Mouse (Mus musculus): ENCODE measurements around the gene Katnbl1.

The Katnbl1 gene

DNA sequence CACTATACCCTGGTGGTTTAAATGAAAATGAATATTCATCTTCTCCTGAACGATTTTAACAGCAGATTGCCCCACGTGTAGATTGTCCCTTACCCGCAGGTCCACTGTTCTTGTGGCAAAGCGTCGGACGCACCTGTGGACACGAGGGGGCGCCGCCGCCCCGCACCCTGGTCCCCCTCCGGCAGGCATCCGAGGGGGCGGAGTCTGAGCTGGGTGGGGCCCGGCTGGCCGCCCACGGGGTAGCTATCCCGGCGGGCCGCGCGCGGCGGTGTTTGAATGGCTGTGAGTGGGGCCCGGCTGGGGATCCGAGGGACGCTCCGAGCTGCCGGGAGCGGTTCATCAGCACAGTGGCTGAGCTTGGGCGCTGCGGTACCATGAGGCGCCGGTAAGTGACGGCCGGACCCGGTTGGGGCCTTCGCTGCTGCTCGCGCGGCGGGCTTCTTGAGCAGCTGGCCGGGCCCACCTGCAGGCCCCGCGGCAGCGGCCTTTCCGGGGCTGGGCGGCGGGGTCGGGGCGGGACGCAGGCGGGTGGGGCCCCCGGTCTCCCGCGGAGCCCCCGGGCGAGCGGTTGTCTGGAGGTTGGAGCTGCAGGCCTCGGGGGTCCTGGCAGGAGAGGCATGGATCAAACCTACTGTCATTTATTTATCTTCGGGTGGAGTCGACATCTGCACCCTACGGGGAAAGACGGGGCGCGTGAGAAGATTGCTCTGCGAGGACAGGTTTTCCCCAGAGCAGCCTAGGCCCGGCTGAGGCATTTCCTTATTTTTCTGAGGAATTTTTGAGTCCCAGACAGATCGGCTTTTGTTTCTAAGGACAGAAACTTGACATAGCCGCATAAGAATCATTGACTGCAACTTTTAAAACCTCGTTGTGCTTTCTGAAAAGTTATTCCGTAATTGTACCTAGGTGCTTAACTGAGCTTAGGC is at the start of gene Katnbl1:
Katnbl1 (plus strand) TSS at position 239 of the 926 bp plus-strand sequence.
- peak; percentile 95 to 98 for DNase-seq (ENCODE audit: inconsistent age in 2 of 2, low spot score in 1 of 2)

DNA sequence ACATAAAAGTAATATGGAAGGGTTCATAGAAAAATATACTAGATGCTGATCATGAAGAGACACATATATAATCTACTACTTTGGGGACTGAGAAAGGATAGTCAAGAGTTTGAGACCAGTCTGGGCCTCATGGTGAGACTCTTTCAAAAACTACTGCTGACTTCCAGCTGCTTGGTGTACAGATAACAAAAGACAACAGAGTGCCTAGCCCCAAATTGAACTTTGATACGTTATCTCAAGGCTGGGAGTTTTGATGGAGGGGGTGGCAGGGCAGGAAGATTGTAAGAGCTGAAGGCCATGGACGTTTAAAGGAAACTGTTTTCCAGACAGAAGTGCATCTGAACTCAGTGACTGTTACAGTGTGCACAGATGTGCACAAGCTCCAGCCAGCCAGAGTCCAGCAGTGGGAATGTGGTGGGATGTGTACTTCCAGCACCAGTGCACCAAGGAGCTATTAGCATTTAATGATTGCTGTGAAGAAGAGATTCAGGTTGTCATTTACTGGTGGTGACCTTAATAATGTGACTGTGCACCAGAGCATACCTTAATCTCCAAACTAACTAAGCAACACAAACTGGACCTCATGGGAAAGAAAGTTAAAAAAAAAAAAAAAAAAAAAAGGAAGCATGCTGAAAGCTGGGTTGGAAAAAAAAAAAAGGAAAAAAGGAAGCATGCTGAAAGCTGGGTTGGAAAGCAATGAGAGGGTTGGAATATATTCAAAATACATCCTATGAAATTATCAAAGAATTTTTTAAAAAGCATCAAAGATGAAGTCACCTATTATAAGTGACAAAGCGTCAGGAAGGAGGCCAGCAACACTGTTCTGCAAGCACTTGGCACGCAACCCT is 46.7 kb upstream of the Katnbl1 start:
- peak in 1 of 2 experiments; percentile 43 for DNase-seq (ENCODE audit: inconsistent age in 2 of 2, low spot score in 1 of 2)

DNA sequence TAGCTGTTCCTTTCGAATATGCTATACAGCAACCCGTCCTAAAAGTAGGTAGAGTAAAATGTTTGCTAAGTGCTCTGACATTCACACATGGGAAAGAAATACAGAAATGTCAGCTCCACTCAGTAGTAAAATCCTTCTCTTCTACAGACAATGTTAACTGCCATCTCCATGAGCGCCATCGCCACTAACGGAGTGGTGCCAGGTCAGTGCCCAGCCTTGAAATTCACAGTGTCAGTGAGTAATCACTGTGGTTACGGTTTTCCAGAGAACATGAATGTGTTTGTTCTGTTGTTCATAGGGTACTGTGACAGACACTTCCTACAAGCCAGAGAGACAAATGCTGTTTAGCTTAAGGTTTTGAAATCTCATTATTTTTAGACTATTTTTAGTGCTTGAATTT is 41.8 kb upstream of the Katnbl1 start:
- DNase-seq (ENCODE audit: inconsistent age in 2 of 2, low spot score in 1 of 2), result peak; percentile 38 to 80

DNA sequence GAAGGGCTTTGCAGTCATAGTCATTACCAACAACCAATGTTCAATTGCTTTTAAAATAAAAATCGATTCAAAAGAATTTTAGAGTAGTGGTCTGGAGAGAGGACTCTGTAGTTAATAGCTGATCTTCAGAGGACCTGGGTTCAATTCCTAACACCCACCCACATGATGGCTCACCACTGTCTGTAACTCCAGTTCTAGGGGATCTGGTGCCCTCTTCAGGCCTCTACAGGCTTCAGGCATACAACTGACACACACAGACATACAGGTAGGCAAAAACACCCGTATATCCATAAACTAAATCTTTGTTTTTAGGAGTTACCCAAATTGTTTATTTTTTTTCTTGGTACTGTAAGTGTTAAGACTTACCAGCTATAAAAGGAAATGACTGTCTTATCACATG is 39.3 kb upstream of the Katnbl1 start:
- DNase-seq (ENCODE audit: inconsistent age in 2 of 2, low spot score in 1 of 2), result peak in 1 of 2 experiments; percentile 48

DNA sequence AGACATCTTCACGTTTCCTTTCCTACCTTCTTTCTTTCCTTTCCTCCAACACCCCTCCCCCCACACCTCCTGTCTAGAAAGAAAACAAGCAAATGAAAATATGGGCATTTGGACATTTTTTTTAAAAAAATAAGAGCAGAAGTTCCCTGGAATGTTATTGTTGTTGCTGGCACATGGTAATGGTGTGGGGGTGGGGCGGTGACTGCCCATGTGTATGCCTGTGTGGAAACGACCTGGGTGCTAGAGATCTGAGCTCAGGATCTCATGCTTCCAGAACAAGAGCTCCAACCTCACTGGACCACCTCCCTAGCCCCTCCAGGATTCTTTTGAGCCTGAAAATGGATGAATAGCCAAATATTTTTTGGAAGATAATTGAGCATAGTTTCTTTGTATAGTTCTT is 37.9 kb upstream of the Katnbl1 start:
- peak in 1 of 2 experiments; percentile 50 for DNase-seq (ENCODE audit: inconsistent age in 2 of 2, low spot score in 1 of 2)

DNA sequence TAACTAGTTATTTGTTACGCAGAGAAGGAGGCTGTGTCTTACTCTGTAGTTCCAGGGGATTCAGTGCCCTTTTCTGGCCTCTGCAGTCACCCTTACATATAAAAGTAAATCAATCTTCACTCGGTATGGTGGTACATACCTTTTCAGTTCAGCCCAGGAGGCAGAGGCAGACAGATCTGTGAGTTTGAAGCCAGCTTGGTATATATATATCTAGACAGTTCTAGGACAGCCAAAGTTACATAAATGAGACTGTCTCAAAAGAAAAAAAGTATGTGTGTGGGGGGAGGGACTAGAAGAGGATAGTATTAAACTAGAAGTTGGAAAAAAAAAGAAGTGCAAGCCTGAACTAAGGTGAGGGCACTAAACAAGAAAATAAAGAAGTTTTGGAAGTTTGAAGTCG is 30.8 kb upstream of the Katnbl1 start:
- DNase-seq (ENCODE audit: inconsistent age in 2 of 2, low spot score in 1 of 2), result peak in 1 of 2 experiments; percentile 13

DNA sequence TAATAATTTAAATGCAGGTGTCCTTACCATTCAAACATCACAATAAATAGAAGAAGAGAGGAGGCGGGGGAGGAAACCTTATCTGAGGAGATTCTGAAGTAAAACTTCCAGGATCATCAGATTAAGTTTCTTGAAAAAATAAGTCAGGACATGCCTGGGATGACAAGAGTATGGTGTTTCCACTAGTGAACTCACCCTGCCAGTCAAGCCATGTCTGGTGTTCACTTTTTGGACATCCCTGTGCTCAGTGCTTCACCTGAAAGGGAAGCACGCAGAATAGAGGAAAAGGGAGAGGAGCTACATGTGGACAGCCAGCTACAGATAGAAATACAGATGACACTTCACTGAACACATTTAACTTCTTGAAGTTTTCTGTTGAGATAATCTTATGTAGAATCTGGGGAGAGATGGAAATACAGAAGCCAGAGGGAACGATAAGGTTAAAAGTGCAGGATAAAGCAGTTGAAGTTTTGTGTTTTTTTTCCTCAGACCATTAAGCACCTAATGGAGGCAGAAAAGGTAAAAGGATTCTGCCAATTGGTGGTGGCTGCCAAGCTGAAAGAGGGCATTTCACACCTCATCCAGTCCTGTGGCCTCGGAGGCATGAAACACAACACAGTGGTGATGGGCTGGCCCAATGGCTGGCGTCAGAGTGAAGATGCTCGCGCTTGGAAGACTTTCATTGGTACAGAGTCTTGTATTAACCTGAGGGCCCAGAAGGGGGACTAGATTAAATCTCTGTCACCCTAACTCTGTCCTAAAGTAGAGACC is 25.1 kb upstream of the Katnbl1 start:
- DNase-seq (ENCODE audit: inconsistent age in 2 of 2, low spot score in 1 of 2), result no peak

DNA sequence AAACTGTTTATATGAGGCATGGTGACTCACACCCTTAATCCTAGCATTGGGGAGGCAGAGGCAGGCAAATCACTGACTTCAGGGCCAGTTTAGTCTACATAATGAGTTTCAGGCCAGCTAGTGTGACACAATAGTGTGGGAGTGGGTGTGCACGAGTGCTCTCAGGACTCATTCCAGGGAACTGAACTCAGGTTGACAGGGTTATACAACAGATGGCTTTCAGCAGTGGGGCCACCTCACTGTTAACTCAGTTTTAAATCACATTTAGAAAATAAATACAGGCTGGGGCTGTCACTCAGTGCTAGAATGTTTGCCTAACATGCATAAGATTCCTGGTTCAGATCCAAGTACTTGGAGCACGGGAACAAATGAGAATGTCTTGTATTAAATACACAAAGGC is 19.4 kb upstream of the Katnbl1 start:
- DNase-seq (ENCODE audit: inconsistent age in 2 of 2, low spot score in 1 of 2), result no peak

DNA sequence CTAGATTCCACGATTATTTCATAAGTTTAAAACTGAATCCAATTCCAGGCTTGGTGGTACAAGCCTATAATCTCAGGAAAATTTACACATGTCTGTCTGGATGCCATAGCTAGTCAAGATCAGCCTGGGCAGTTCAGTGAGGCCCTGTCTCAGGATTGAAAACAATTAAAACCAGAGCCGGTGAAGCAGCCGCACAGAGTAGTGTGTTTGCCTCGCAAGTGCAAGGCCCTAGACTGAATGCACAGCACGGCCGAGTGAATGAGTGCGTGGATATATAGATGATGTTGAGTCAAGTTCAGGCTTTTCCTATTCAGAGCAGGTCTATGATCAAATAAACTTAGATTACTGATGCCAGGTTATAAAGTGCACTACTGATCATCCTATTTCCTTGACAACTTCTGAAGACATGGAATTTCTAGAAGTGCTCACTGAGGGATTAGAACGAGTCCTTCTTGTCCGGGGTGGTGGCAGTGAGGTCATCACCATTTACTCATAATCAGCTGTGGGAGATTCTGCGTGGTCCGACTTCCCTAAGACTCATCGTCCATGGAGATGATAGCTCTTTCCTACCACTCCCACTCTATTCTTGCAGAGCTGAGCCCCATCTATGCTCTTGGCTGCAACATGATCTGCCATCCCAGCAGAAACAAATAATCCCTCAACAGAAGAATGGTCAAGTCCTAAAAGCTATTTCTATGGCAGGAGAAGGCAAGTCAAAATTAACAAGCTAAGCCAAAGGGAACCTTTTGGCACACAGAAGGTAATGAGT is 18.8 kb upstream of the Katnbl1 start:
- peak in 1 of 2 experiments; percentile 13 for DNase-seq (ENCODE audit: inconsistent age in 2 of 2, low spot score in 1 of 2)

DNA sequence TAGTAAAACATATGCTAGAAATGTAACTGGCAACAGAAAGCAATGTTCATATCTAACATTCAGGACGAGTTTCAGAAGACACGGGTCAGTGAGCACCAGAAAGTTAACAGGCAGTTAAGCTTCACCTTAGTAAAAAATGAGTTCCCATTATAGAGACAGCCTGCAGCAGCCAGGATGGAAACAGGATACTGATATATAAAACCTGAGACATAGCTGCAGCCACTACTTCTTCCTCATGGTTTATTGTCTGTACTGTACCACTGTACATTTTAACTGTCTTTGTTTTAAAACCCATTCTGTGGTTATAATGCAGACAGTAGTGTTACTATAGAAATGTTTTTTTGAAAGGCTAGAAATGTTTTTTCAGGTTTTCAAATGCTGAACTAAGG is 18.2 kb upstream of the Katnbl1 start:
- no peak for DNase-seq (ENCODE audit: inconsistent age in 2 of 2, low spot score in 1 of 2)

DNA sequence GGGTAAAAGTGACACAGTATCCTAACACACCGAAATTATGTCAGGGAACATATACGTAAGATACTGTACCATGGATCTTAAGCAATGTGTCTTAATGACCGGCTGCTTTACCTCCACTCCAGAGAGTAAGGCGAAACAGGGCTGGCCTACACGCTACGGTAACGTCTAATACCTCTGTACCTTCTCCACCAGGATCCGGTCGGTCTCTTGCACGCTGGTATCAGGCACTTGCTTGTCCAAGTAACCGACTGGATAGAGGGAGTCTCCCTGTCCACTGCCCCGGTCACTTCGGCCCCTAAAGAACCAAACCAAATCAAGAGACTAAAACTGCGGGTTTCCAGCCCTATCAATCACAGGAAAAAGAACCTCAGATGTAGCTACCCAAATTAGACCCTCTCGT is 11.8 kb upstream of the Katnbl1 start:
- peak in 1 of 2 experiments; percentile 25 for DNase-seq (ENCODE audit: inconsistent age in 2 of 2, low spot score in 1 of 2)

DNA sequence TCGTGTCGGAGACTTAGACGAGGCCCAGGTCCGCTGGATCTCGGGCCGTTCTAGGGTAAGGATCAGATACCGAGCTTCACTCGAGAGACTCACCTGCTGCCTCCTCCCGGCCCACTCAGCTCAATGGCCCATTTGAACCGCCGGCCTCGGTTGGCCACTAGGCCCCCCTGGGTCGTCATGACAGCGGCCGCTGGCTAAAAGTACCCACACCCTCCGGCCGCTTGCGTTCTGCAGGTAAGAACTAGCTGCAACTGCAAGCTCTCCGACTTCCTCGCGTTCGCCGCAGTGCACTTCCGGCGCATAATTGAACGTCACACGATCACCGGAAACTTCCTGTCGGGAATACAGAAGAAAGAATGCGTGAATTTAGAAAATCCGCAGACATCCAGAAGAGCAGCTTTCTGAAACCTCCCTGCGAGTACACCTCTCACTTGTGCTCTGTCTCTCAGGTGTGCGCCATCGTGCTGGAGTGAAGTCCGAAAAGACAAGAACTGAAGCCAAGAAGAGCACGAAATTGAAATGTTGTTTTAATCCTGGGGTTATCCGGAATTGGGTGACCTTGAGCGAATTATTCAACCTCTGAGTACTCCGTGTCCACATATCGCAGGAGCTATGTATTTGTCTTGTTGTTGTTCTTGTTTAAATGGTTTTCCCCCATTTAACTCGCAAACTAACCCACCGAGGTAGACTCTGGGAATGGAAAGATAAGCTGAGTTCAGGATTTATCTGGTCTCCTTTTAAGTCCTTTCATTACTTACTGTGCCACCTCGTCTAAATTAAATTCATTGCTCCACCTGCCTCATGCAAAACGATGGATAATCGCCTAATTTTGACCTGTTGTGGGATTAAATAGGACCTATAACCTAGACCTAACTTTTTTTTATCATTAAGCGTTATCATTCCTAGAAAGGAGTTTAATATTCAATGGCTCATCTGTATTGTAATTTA is 11.0 kb upstream of the Katnbl1 start, which contains the start of gene Emc4:
Emc4 (minus strand) TSS at position 302 of the 948 bp plus-strand sequence.
- peak; percentile 91 to 98 for DNase-seq (ENCODE audit: inconsistent age in 2 of 2, low spot score in 1 of 2)

DNA sequence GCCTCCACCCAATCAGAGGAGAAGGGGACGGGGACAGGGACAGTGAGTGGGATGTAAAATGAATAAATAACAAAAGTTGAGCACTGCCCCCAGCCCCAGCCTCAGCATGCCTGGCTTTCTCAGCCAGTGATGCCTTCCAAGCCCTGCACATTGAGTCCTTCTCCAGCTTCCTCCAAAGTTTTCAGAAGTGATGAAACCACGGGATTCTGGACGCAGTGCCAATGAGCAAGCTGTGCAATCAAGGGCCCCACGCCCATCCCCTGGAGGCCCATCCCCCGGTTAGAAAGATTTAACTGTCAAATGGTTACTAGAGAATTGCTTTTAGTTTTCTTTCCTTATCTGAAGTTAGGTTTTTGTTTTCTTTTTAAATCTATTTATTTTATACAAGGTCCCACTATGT is 9.1 kb upstream of the Katnbl1 start:
- DNase-seq (ENCODE audit: inconsistent age in 2 of 2, low spot score in 1 of 2), result peak in 1 of 2 experiments; percentile 61

DNA sequence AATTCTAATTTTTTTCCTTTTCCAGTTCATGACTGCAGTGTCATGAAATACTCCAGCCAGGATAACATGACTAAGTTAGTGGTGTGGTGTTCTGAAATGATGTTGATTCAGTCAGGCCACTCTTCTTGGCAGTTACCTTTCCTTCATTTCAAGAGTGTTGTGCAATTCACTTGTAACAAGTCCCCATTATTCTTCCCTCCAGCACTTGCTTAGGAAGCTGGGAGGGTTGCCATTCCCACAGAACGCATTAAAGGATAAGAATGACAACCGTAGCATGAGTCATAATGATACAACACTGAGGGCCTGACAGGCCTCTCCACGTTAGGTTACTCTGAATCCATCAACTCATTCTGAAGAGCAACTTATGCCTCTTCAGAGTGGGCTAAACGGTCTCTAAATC is 5.9 kb upstream of the Katnbl1 start:
- peak; percentile 25 to 42 for DNase-seq (ENCODE audit: inconsistent age in 2 of 2, low spot score in 1 of 2)

DNA sequence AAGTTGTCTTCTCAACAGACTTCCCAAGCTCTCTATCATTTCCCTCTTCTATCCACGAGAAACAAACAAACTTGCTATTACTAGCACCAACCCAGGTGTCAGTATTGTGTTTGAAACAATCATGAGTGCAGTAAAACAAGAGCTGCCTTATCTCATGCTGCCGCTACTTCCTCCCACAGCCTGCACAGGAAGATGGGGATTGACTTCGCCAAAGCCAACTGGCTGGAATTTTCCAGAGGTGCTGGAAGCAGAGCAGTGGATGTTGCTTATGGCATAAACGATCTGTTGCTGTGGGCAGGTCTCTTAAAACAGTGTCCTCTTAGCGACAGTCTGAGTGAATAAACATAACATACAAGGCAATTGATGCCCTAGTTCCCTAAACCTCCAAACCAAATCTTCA is 4.4 kb upstream of the Katnbl1 start:
- DNase-seq (ENCODE audit: inconsistent age in 2 of 2, low spot score in 1 of 2), result no peak

DNA sequence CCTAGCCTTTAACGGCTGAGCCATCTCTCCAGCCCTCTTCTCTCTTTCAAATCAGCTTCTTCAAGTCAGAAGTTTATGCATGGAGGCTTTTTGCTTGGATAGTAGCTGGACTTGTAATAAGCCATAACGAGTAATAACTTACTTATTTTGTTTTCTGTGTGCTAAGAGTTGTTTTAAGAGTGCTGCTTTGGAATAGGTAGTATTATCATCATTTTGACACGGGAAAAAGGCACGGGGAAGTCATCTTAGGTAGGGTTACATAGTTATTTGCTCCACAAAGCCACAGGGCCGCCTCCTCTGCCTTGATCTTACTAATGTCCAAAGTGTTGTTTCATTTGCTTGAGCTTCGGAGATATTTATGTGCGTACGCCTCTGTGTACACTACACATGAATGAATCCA is 1.1 kb downstream of the Katnbl1 start:
- DNase-seq (ENCODE audit: inconsistent age in 2 of 2, low spot score in 1 of 2), result peak in 1 of 2 experiments; percentile 37

DNA sequence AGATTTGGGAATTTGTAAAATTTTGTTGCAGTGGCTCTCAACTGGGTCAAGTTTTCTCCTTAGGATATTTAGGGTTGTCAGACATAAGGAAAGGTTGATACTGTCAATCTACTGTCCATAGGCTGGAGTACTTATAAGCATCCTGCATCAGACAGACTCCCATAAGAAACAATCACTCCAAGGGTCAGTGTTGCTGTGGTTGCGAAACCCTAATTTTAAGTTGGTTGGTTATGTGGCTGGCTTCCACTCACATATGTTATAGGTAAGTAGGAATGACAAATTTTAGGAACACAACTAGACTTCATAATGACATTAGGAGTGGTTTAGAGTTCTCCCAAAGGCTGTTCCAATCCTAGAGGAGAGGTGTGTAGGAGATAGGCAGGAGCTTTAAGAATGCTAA is 2.2 kb downstream of the Katnbl1 start:
- DNase-seq (ENCODE audit: inconsistent age in 2 of 2, low spot score in 1 of 2), result no peak

DNA sequence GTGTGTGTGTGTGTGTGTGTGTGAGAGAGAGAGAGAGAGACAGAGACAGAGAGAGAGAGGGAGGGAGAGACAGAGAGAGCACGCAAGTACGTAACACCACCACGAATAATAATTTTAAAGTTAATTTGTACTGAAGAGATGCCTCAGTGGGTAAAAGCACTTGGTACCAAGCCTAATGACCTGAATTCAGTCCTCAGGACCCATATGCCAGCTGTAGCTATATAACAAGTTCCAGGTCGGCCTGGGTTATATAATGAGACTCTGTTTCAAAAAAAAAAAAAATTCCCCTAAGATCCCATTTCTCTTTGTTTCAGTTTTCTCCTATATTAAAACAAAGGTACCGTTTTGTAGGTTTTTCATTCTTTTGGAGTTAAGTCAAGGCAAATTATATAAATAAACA is 11.8 kb downstream of the Katnbl1 start:
- no peak for DNase-seq (ENCODE audit: inconsistent age in 2 of 2, low spot score in 1 of 2)

DNA sequence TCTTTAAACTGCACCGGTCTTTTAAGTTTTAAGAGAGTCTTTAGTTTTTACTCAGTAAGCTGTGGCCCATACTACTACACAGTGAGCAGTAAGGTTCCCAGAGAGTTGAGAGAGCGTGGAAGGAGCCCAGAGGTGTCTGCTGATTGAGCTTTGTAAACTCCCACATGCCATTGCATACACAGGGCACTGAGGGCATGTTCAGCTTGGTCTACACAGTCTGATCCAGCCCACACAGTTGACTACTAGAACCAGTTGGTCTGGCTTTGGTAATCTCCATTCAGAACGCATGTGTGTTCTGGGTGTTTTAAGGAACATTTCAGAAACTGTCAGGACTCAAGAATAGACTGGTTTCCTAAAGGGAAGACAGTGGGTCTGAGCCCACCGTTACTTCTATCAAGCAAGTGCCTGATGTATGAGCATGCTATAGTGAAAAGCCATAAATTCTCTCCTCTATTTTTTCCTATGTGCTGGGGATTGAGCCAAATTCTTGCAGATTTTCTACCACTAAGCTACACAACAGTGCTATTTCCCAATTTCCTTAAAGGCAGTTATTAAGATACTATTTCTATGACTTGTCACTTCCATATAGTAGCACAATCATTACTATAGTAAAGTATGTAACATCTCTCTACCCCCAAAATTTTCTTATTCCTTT is 12.5 kb downstream of the Katnbl1 start:
- no peak for DNase-seq (ENCODE audit: inconsistent age in 2 of 2, low spot score in 1 of 2)

Data from adrenal gland, adult (tissue).